Mouse (Mus musculus): ENCODE measurements around the gene Zfp345. TPM values are rescaled to one million over a fixed set of nuclear protein-coding genes. Genes with fewer than 3 reads are reported as not detected.

Gene Zfp345
- not detected for polyA plus RNA-seq (2014; fragmentation: Illumina TruSeq; extraction: RNeasy Lipid Tissue Mini Kit (QIAGEN cat#74804); ENCODE audit: low read depth, low replicate concordance)

GRCm38 (mm10) chr2:150484939-150485778 is at the start of gene Zfp345:
Gene Zfp345, minus strand, starts transcription at chr2:150485091.

GRCm38 (mm10) chr2:150451180-150451919 is 33.5 kb downstream of the Zfp345 start, which contains the start of gene Zfp442:
Gene Zfp442, minus strand, starts transcription at chr2:150451486.

Other genes with a start within 250 kb of the Zfp345 start
- 4.0 TPM for gene Gm21994, start 229.5 kb downstream of the Zfp345 start, polyA plus RNA-seq (2014; fragmentation: Illumina TruSeq; extraction: RNeasy Lipid Tissue Mini Kit (QIAGEN cat#74804); ENCODE audit: low read depth, low replicate concordance)
- gene Gm14124, start 227.6 kb downstream of the Zfp345 start, polyA plus RNA-seq (2014; fragmentation: Illumina TruSeq; extraction: RNeasy Lipid Tissue Mini Kit (QIAGEN cat#74804); ENCODE audit: low read depth, low replicate concordance), result not detected
- 2.1 TPM for gene Gm10130, start 161.4 kb downstream of the Zfp345 start, polyA plus RNA-seq (2014; fragmentation: Illumina TruSeq; extraction: RNeasy Lipid Tissue Mini Kit (QIAGEN cat#74804); ENCODE audit: low read depth, low replicate concordance)
- gene 3300002I08Rik, start 122.3 kb downstream of the Zfp345 start, polyA plus RNA-seq (2014; fragmentation: Illumina TruSeq; extraction: RNeasy Lipid Tissue Mini Kit (QIAGEN cat#74804); ENCODE audit: low read depth, low replicate concordance), result 2.9 TPM
- 1.2 TPM for gene Zfp442, start 33.6 kb downstream of the Zfp345 start, polyA plus RNA-seq (2014; fragmentation: Illumina TruSeq; extraction: RNeasy Lipid Tissue Mini Kit (QIAGEN cat#74804); ENCODE audit: low read depth, low replicate concordance)
- 0.56 TPM for gene Cst7, start 85.3 kb upstream of the Zfp345 start, polyA plus RNA-seq (2014; fragmentation: Illumina TruSeq; extraction: RNeasy Lipid Tissue Mini Kit (QIAGEN cat#74804); ENCODE audit: low read depth, low replicate concordance)
- 106 TPM for gene Apmap, start 123.5 kb upstream of the Zfp345 start, polyA plus RNA-seq (2014; fragmentation: Illumina TruSeq; extraction: RNeasy Lipid Tissue Mini Kit (QIAGEN cat#74804); ENCODE audit: low read depth, low replicate concordance)
- gene Acss1, start 183.4 kb upstream of the Zfp345 start, polyA plus RNA-seq (2014; fragmentation: Illumina TruSeq; extraction: RNeasy Lipid Tissue Mini Kit (QIAGEN cat#74804); ENCODE audit: low read depth, low replicate concordance), result 20.6 TPM
- not detected for gene Vsx1, start 204.3 kb upstream of the Zfp345 start, polyA plus RNA-seq (2014; fragmentation: Illumina TruSeq; extraction: RNeasy Lipid Tissue Mini Kit (QIAGEN cat#74804); ENCODE audit: low read depth, low replicate concordance)